Mouse (Mus musculus) E14TG2a.4 (cell line): ENCODE measurements around the gene Cd3d.

Source experiments
- CTCF ChIP-seq: conservative IDR thresholded peaks from 2 replicates; pipeline ENCODE4 v1.5.1; 2014; ENCODE audit warnings: low read length
- NANOG ChIP-seq: IDR thresholded peaks from 2 replicates; pipeline ENCODE4 v1.6.1; 2014; ENCODE audit warnings: borderline replicate concordance, low read length, mixed read lengths
- POU5F1 ChIP-seq: IDR thresholded peaks from 2 replicates; pipeline ENCODE4 v1.6.1; 2014; ENCODE audit warnings: low read length, borderline replicate concordance

DNA sequence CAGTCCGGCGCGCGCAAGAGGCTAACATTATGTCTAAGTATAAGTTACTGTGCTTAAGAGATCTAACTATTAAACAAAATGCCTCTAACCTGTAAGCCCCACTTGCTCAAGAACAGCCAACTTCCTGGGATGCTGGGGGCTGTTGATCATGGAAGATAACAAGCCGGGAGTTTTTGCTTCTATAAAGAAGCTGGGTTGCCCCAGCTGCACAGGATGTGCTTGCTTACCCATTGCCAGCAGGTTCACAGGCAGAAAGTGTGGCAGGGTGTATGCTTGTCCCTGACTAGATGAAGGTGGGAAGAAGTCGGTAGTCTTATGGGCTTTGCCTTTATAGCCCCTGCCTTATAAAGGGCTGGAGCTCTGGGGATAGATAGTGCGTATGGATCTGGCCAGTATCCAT is 15.0 kb downstream of the Cd3d start:
- TF ChIP-seq CTCF (no peak), POU5F1 (no peak), NANOG (no peak)
